In genomic region chr1:94701688-94702087, GRCm38 (mm10) we compare ENCODE assay signal across 27 mouse cellular contexts.
DNase-seq lines count a peak whose midpoint lies in the region; ATAC-seq and TF ChIP-seq lines count a peak whose summit lies in the region.
"Had no signal": no experiment of that assay in that cellular context is flagged by ENCODE, and none has a peak within 500 bp of the region (broad histone marks: within the 10 kb centered on the region; RNA-seq: fewer than 3 reads in every experiment).

No protein-coding gene starts in this region.

- H3K27me3 ChIP-seq in MEL (ENCODE audit: control insufficient read depth in 1 of 2, insufficient read depth in 2 of 2, low read length in 2 of 2) = no peaks in the 10 kb centered on the region
- H3K27me3 ChIP-seq: embryonic facial prominence, embryonic 13.5 days; forebrain, embryonic 12.5 days; forebrain, embryonic 15.5 days; heart, embryonic 13.5 days; hindbrain, embryonic 12.5 days; hindbrain, embryonic 15.5 days had no signal

- H3K36me3 ChIP-seq in MEL (ENCODE audit: control insufficient read depth in 1 of 2, insufficient read depth in 2 of 2, low read length in 2 of 2) = peaks cover 0 to 6% of the 10 kb centered on the region in 2 experiments; a peak in 2 of 4 replicates
- H3K36me3 ChIP-seq: embryonic facial prominence, embryonic 10.5 days; embryonic facial prominence, embryonic 13.5 days; forebrain, embryonic 12.5 days; forebrain, embryonic 15.5 days; heart, embryonic 10.5 days; heart, embryonic 13.5 days; hindbrain, embryonic 12.5 days; hindbrain, embryonic 15.5 days had no signal

- no peak overlapping the region for H3K27ac ChIP-seq in MEL (ENCODE audit: control insufficient read depth, low read depth, low read length)
- H3K27ac ChIP-seq: embryonic facial prominence, embryonic 10.5 days; embryonic facial prominence, embryonic 13.5 days; forebrain, embryonic 12.5 days; forebrain, embryonic 15.5 days; heart, adult 2 months; heart, embryonic 10.5 days; heart, embryonic 13.5 days; hindbrain, embryonic 12.5 days; hindbrain, embryonic 15.5 days had no signal

- no peak overlapping the region for H3K4me3 ChIP-seq in MEL (ENCODE audit: control insufficient read depth in 1 of 2, insufficient read depth in 1 of 2, low read depth in 2 of 2, low read length in 2 of 2)
- H3K4me3 ChIP-seq: embryonic facial prominence, embryonic 10.5 days; embryonic facial prominence, embryonic 13.5 days; erythroblast, embryonic 14.5 days; forebrain, embryonic 12.5 days; forebrain, embryonic 15.5 days; heart, adult 2 months; heart, embryonic 10.5 days; heart, embryonic 13.5 days; hindbrain, embryonic 12.5 days; hindbrain, embryonic 15.5 days had no signal

- no peak for TF ChIP-seq CTCF in MEL (IDR thresholded peaks at IDR 0.05 in 2 of 3, conservative IDR thresholded peaks at IDR 0.05 in 1 of 3; ENCODE audit: control insufficient read depth in 1 of 3, insufficient read depth in 1 of 3, low read depth in 2 of 3, low read length in 3 of 3, poor library complexity in 1 of 3, severe bottlenecking in 1 of 3)

- TF ChIP-seq POLR2A in MEL (IDR thresholded peaks at IDR 0.05; ENCODE audit: control insufficient read depth in 1 of 2, insufficient read depth in 1 of 2, low read depth in 1 of 2, low read length in 2 of 2, poor library complexity in 1 of 2) = no peak

- peak; percentile 48; the same call in 1 of the 2 replicates for ATAC-seq in megakaryocyte progenitor cell, adult 5-6 weeks (replicated peaks; ENCODE audit: poor library complexity)
- ATAC-seq: CD4-positive, CD25-positive, alpha-beta regulatory T cell, adult 4 months; forebrain, embryonic 15.5 days; intestine, postnatal 0 days had no signal

- peak; percentile 9 for DNase-seq in 416B (ENCODE audit: low read depth)
- DNase-seq in MEL (ENCODE audit: low read depth, low spot score) = peak; percentile 73
- DNase-seq in c-Kit-positive CD71-positive TER-119-negative erythroid progenitor cells, embryonic 14.5 days (ENCODE audit: low read depth) = peak; percentile 4
- DNase-seq in layer of hippocampus, postnatal 10 days (ENCODE audit: low spot score in 2 of 2) = no peak
- no peak for DNase-seq in cerebellum, adult 18-20 months
- DNase-seq in cerebellum, adult 8-10 months = no peak
- DNase-seq: adrenal gland, adult 8-10 months; adrenal gland, postnatal 25 days; cerebellum, adult 11-12 months; cerebellum, adult 9-11 months; cerebellum, postnatal 25 days; embryo, embryonic 11 days; gastrocnemius, postnatal 25 days; heart, adult 2 months; heart, postnatal 14 days had no signal

- no peak for TF ChIP-seq RAD21 in MEL (IDR thresholded peaks at IDR 0.05; ENCODE audit: low read depth, low read length)

- no peaks in the 10 kb centered on the region for H3K79me2 ChIP-seq in MEL (ENCODE audit: control insufficient read depth, insufficient read depth, low read length, poor library complexity)

- H3K9ac ChIP-seq in MEL (ENCODE audit: control insufficient read depth, low read depth, low read length, poor library complexity, severe bottlenecking) = no peak overlapping the region
- H3K9ac ChIP-seq: embryonic facial prominence, embryonic 13.5 days; forebrain, embryonic 12.5 days; forebrain, embryonic 15.5 days; heart, embryonic 13.5 days; hindbrain, embryonic 12.5 days; hindbrain, embryonic 15.5 days had no signal

- no peaks in the 10 kb centered on the region for H3K9me3 ChIP-seq in MEL (replicated peaks; ENCODE audit: insufficient read depth, low read length)
- H3K9me3 ChIP-seq: embryonic facial prominence, embryonic 10.5 days; embryonic facial prominence, embryonic 13.5 days; forebrain, embryonic 12.5 days; forebrain, embryonic 15.5 days; heart, embryonic 10.5 days; heart, embryonic 13.5 days; hindbrain, embryonic 12.5 days; hindbrain, embryonic 15.5 days had no signal

- H3K4me1 ChIP-seq in MEL (ENCODE audit: control insufficient read depth in 1 of 2, insufficient read depth in 2 of 2, low read length in 2 of 2) = peaks cover 3 to 11% of the 10 kb centered on the region in 2 experiments; a peak in 3 of 4 replicates
- H3K4me1 ChIP-seq: embryonic facial prominence, embryonic 10.5 days; embryonic facial prominence, embryonic 13.5 days; forebrain, embryonic 12.5 days; forebrain, embryonic 15.5 days; heart, embryonic 10.5 days; heart, embryonic 13.5 days; hindbrain, embryonic 12.5 days; hindbrain, embryonic 15.5 days had no signal

- peak; percentile 56 to 77; a peak in 3 of 4 replicates for TF ChIP-seq EP300 in MEL (IDR thresholded peaks at IDR 0.05; ENCODE audit: low read depth in 1 of 2, low read length in 2 of 2)

TF ChIP-seq in MEL, 35 proteins besides CTCF, POLR2A, EP300 and RAD21:
- TF ChIP-seq ETS1 (IDR thresholded peaks at IDR 0.05; ENCODE audit: low read depth, low read length) = peak; percentile 66
- 0 out of 2 replicates have a peak, but pooled peaks have one; percentile 45 for TF ChIP-seq RCOR1 (IDR thresholded peaks at IDR 0.05; ENCODE audit: low read depth, low read length)
- TF ChIP-seq CHD2 (IDR thresholded peaks at IDR 0.05; ENCODE audit: low read length) = no peak
- no peak for TF ChIP-seq MYB (IDR thresholded peaks at IDR 0.05; ENCODE audit: low read depth, low read length)
- TF ChIP-seq CHD1 (IDR thresholded peaks at IDR 0.05; ENCODE audit: low read depth, low read length) = no peak
- TF ChIP-seq MAX (IDR thresholded peaks at IDR 0.05; ENCODE audit: low read length) = no peak
- TF ChIP-seq GABPA (IDR thresholded peaks at IDR 0.05; ENCODE audit: low read depth, low read length) = peak; percentile 82
- TF ChIP-seq ZC3H11A (IDR thresholded peaks at IDR 0.05; ENCODE audit: low read depth, low read length) = no peak
- TF ChIP-seq GATA1 (IDR thresholded peaks at IDR 0.05; ENCODE audit: low read depth, low read length) = peak; percentile 79
- TF ChIP-seq BHLHE40 (IDR thresholded peaks at IDR 0.05; ENCODE audit: borderline replicate concordance, low read depth, low read length) = no peak
- TF ChIP-seq POLR2AphosphoS5 (IDR thresholded peaks at IDR 0.05; ENCODE audit: borderline replicate concordance, low read depth, low read length) = no peak
- no peak for TF ChIP-seq NELFE (IDR thresholded peaks at IDR 0.05; ENCODE audit: low read depth, low read length)
- peak; percentile 66; the same call in 1 of the 2 replicates for TF ChIP-seq MAFK (IDR thresholded peaks at IDR 0.05; ENCODE audit: borderline replicate concordance, low read depth, low read length)
- no peak for TF ChIP-seq USF1 (IDR thresholded peaks at IDR 0.05; ENCODE audit: low read depth, low read length)
- no peak for TF ChIP-seq SIN3A (IDR thresholded peaks at IDR 0.05; ENCODE audit: low read length)
- TF ChIP-seq ZNF384 (IDR thresholded peaks at IDR 0.05; ENCODE audit: low read depth, low read length) = no peak
- TF ChIP-seq MEF2A (IDR thresholded peaks at IDR 0.05; ENCODE audit: extremely low read depth, insufficient replicate concordance, low read depth, low read length, poor library complexity, severe bottlenecking) = no peak
- TF ChIP-seq ZKSCAN1 (IDR thresholded peaks at IDR 0.05; ENCODE audit: low read depth, low read length) = no peak
- no peak for TF ChIP-seq UBTF (IDR thresholded peaks at IDR 0.05; ENCODE audit: borderline replicate concordance, insufficient read depth, low read depth, low read length)
- TF ChIP-seq NRF1 (IDR thresholded peaks at IDR 0.05; ENCODE audit: insufficient read depth, low read depth, low read length, poor library complexity, severe bottlenecking) = no peak
- TF ChIP-seq MXI1 (IDR thresholded peaks at IDR 0.05; ENCODE audit: low read depth, low read length) = no peak
- no peak for TF ChIP-seq SMC3 (IDR thresholded peaks at IDR 0.05; ENCODE audit: low read depth, low read length)
- no peak for TF ChIP-seq JUND (IDR thresholded peaks at IDR 0.05; ENCODE audit: low read depth, low read length)
- TF ChIP-seq POLR2AphosphoS2 (IDR thresholded peaks at IDR 0.05; ENCODE audit: low read length) = no peak
- TF ChIP-seq TCF12 (IDR thresholded peaks at IDR 0.05; ENCODE audit: low read depth, low read length) = 0 out of 2 replicates have a peak, but pooled peaks have one; percentile 27
- no peak for TF ChIP-seq E2F4 (IDR thresholded peaks at IDR 0.05; ENCODE audit: borderline replicate concordance, low read depth, low read length)
- no peak for TF ChIP-seq TAL1 (IDR thresholded peaks at IDR 0.05; ENCODE audit: low read length)
- no peak for TF ChIP-seq ZMIZ1 (IDR thresholded peaks at IDR 0.05; ENCODE audit: low read depth, low read length)

Comparison
In these comparisons a context has a peak if more than half of its experiments do, and no peak if none do; other contexts are left out.
1. DNase-seq: peak in 416B (single experiment), MEL (single experiment) and c-Kit-positive CD71-positive TER-119-negative erythroid progenitor cells, embryonic 14.5 days (single experiment); none in layer of hippocampus, postnatal 10 days (0 of 2), cerebellum, adult 18-20 months (0 of 2) and cerebellum, adult 8-10 months (single experiment).